Mouse (Mus musculus): Measurements from ENCODE around the gene Kcnk4. TPM values are rescaled to one million over a fixed set of nuclear protein-coding genes. Genes with fewer than 3 reads are reported as not detected.

The Kcnk4 gene
- polyA plus RNA-seq, 1 experiment: 1.8 TPM

GRCm38 (mm10) chr19:6968491-6969271, 34.4 kb upstream of the Kcnk4 start:
- peak; percentile 39 for DNase-seq
- H3K27ac ChIP-seq (ENCODE audit: control insufficient read depth, insufficient read depth, low read length): no peak overlapping the region

DNA sequence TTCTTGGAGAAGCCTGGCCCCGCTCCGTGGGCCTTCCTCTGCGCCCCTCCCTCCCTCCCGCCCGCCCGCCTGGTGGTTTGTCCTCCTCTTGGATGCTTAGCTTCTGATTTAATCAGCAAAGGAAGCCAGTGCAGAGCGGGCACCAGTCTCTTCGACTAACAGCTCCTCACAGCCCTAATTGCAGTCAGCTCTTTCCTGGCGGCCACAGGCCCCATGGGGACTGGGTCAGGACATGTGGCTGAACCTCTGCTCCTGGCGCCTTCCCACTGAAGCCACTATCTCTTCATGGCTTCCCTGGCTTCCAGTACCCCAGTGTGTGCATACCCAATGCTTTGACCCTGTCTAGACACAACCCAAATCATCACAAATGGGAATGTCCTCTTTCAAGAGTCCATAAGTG, 22.1 kb upstream of the Kcnk4 start:
- H3K36me3 ChIP-seq (ENCODE audit: control insufficient read depth, insufficient read depth, low read length): no peaks in the 10 kb centered on the region
- H3K4me3 ChIP-seq (ENCODE audit: control insufficient read depth, insufficient read depth, low read length): no peak overlapping the region
- H3K27ac ChIP-seq (ENCODE audit: control insufficient read depth, insufficient read depth, low read length): no peak overlapping the region
- DNase-seq: no peak
- 90% methylated on average over 10 of the region's 10 CpGs for WGBS
- H3K4me1 ChIP-seq (replicated peaks; ENCODE audit: control insufficient read depth, insufficient read depth, low read length): peaks cover 12% of the 10 kb centered on the region
- no peaks in the 10 kb centered on the region for H3K27me3 ChIP-seq (ENCODE audit: control insufficient read depth, insufficient read depth, low read length)
- TF ChIP-seq CTCF (IDR thresholded peaks at IDR 0.05; ENCODE audit: borderline replicate concordance, control insufficient read depth, extremely low read depth, insufficient read depth, low read length, poor library complexity) (no peak), POLR2A (IDR thresholded peaks at IDR 0.05; ENCODE audit: control insufficient read depth, extremely low read depth, insufficient read depth, low read length, poor library complexity) (no peak)

More at GRCm38 (mm10) chr19:6968491-6969271, 34.4 kb upstream of the Kcnk4 start:
- no peak for TF ChIP-seq CTCF (IDR thresholded peaks at IDR 0.05; ENCODE audit: borderline replicate concordance, control insufficient read depth, extremely low read depth, insufficient read depth, low read length, poor library complexity)
- TF ChIP-seq POLR2A (IDR thresholded peaks at IDR 0.05; ENCODE audit: control insufficient read depth, extremely low read depth, insufficient read depth, low read length, poor library complexity): no peak
- Histone ChIP-seq H3K36me3 (ENCODE audit: control insufficient read depth, insufficient read depth, low read length) (no peaks in the 10 kb centered on the region), H3K27me3 (ENCODE audit: control insufficient read depth, insufficient read depth, low read length) (no peaks in the 10 kb centered on the region), H3K4me3 (ENCODE audit: control insufficient read depth, insufficient read depth, low read length) (0 out of 2 replicates have a peak overlapping the region, but pooled peaks have one; percentile 3), H3K4me1 (replicated peaks; ENCODE audit: control insufficient read depth, insufficient read depth, low read length) (peaks cover 27% of the 10 kb centered on the region)
- WGBS: 26% methylated on average over 15 of the region's 15 CpGs

- H3K27me3 ChIP-seq (ENCODE audit: control insufficient read depth, insufficient read depth, low read length): no peaks in the 10 kb centered on the region
- H3K36me3 ChIP-seq (ENCODE audit: control insufficient read depth, insufficient read depth, low read length): no peaks in the 10 kb centered on the region
- H3K27ac ChIP-seq (ENCODE audit: control insufficient read depth, insufficient read depth, low read length): no peak overlapping the region
- no peak for TF ChIP-seq CTCF (IDR thresholded peaks at IDR 0.05; ENCODE audit: borderline replicate concordance, control insufficient read depth, extremely low read depth, insufficient read depth, low read length, poor library complexity)
- no peak for TF ChIP-seq POLR2A (IDR thresholded peaks at IDR 0.05; ENCODE audit: control insufficient read depth, extremely low read depth, insufficient read depth, low read length, poor library complexity)
- no peak for DNase-seq
- 95% methylated on average over 7 of the region's 7 CpGs for WGBS
- H3K4me3 ChIP-seq (ENCODE audit: control insufficient read depth, insufficient read depth, low read length): no peak overlapping the region
- H3K4me1 ChIP-seq (replicated peaks; ENCODE audit: control insufficient read depth, insufficient read depth, low read length): peaks cover 15% of the 10 kb centered on the region
Measured at GRCm38 (mm10) chr19:6955424-6955823, 21.1 kb upstream of the Kcnk4 start.

GRCm38 (mm10) chr19:6954046-6954445, 19.7 kb upstream of the Kcnk4 start:
- no peak for TF ChIP-seq POLR2A (IDR thresholded peaks at IDR 0.05; ENCODE audit: control insufficient read depth, extremely low read depth, insufficient read depth, low read length, poor library complexity)
- TF ChIP-seq CTCF (IDR thresholded peaks at IDR 0.05; ENCODE audit: borderline replicate concordance, control insufficient read depth, extremely low read depth, insufficient read depth, low read length, poor library complexity): peak; percentile 63; the same call in 1 of the 2 replicates
- 80% methylated on average over 9 of the region's 9 CpGs for WGBS
- Histone ChIP-seq H3K4me1 (replicated peaks; ENCODE audit: control insufficient read depth, insufficient read depth, low read length) (peaks cover 16% of the 10 kb centered on the region), H3K27ac (ENCODE audit: control insufficient read depth, insufficient read depth, low read length) (no peak overlapping the region), H3K4me3 (ENCODE audit: control insufficient read depth, insufficient read depth, low read length) (no peak overlapping the region), H3K36me3 (ENCODE audit: control insufficient read depth, insufficient read depth, low read length) (no peaks in the 10 kb centered on the region), H3K27me3 (ENCODE audit: control insufficient read depth, insufficient read depth, low read length) (no peaks in the 10 kb centered on the region)
- no peak for DNase-seq

- 1% methylated on average over 3 of the region's 3 CpGs for WGBS
- H3K36me3 ChIP-seq (ENCODE audit: control insufficient read depth, insufficient read depth, low read length): no peaks in the 10 kb centered on the region
- peak overlapping the region; percentile 70; the same call in 1 of the 2 replicates for H3K4me3 ChIP-seq (ENCODE audit: control insufficient read depth, insufficient read depth, low read length)
- peak overlapping the region; percentile 73; the same call in 1 of the 2 replicates for H3K27ac ChIP-seq (ENCODE audit: control insufficient read depth, insufficient read depth, low read length)
- peaks cover 20% of the 10 kb centered on the region for H3K4me1 ChIP-seq (replicated peaks; ENCODE audit: control insufficient read depth, insufficient read depth, low read length)
- TF ChIP-seq CTCF (IDR thresholded peaks at IDR 0.05; ENCODE audit: borderline replicate concordance, control insufficient read depth, extremely low read depth, insufficient read depth, low read length, poor library complexity) (no peak), POLR2A (IDR thresholded peaks at IDR 0.05; ENCODE audit: control insufficient read depth, extremely low read depth, insufficient read depth, low read length, poor library complexity) (no peak)
- DNase-seq: no peak
- H3K27me3 ChIP-seq (ENCODE audit: control insufficient read depth, insufficient read depth, low read length): no peaks in the 10 kb centered on the region
Measured at GRCm38 (mm10) chr19:6952712-6953037, 18.4 kb upstream of the Kcnk4 start.

DNA sequence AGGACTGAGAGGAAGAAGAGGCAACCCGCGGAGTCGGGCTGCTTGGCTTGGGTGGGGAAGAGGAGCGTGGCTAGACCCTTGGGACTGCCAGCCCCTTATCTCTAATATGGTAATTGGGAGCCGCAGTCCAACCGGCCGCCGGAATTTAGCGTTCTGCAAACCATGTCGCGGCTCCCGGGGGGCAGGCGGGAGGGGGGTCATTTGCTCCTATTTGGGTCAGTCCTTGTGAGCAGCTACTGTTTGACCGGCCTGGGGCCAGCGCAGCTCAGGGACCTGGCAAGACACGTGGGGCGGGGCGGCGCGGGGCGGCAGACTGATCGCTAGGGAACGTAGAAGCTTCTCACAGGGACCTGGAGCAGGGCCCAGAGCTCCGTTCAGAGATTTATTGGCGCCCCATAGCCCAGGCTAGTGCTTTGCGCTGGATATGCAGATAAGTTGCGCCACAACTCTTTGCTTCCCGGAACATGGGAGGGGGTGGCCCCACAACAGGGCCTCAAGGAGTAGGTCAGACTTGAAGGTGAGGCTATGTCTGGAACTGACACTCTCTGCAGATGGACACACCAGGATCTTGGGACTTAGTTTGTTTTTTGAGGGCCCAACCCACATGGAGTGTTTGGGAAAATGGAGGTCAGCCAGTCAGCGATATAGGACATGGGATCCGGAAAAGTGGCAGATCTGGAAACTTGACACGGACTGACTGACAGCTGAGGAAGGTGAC, 17.8 kb upstream of the Kcnk4 start:
- Histone ChIP-seq H3K27ac (ENCODE audit: control insufficient read depth, insufficient read depth, low read length) (peak overlapping the region; percentile 73), H3K4me3 (ENCODE audit: control insufficient read depth, insufficient read depth, low read length) (peak overlapping the region; percentile 70), H3K27me3 (ENCODE audit: control insufficient read depth, insufficient read depth, low read length) (no peaks in the 10 kb centered on the region), H3K36me3 (ENCODE audit: control insufficient read depth, insufficient read depth, low read length) (no peaks in the 10 kb centered on the region), H3K4me1 (replicated peaks; ENCODE audit: control insufficient read depth, insufficient read depth, low read length) (peaks cover 20% of the 10 kb centered on the region)
- TF ChIP-seq POLR2A (IDR thresholded peaks at IDR 0.05; ENCODE audit: control insufficient read depth, extremely low read depth, insufficient read depth, low read length, poor library complexity) (no peak), CTCF (IDR thresholded peaks at IDR 0.05; ENCODE audit: borderline replicate concordance, control insufficient read depth, extremely low read depth, insufficient read depth, low read length, poor library complexity) (no peak)
- 7% methylated on average over 31 of the region's 31 CpGs for WGBS
- DNase-seq: peak; percentile 56

All from thymus, adult 2 months (tissue).